Comparison of ENCODE assay signal across 8 mouse cellular contexts in genomic region chr7:126759672-126760390, GRCm38 (mm10). TPM values are rescaled to one million over a fixed set of nuclear protein-coding genes. Genes with fewer than 3 reads are reported as not detected.
A peak's percentile ranks its signal among the peaks of the same experiment; 100 is the strongest.
DNase-seq lines count a peak whose midpoint lies in the region; ATAC-seq and TF ChIP-seq lines count a peak whose summit lies in the region.

No protein-coding gene starts in this region.

- DNase-seq in heart, postnatal 10 days, result no peak
- no peak for DNase-seq in heart, postnatal 0 days (ENCODE audit: low spot score)
- no peak for DNase-seq in midbrain, embryonic 10.5 days (ENCODE audit: low spot score)
- no peak for DNase-seq in right cerebral cortex, adult 2 months (ENCODE audit: low spot score in 2 of 2)
- DNase-seq in layer of hippocampus, postnatal 25 days (ENCODE audit: extremely low spot score in 1 of 2, low spot score in 1 of 2), result no peak
- DNase-seq in frontal cortex, postnatal 36 days (ENCODE audit: low spot score in 2 of 2), result no peak

- peak overlapping the region; percentile 93 for H3K9ac ChIP-seq in heart, embryonic 15.5 days
- peak overlapping the region; percentile 87 for H3K9ac ChIP-seq in heart, postnatal 0 days (replicated peaks; ENCODE audit: low read depth, low read length)

- no peak for TF ChIP-seq CTCF in heart, postnatal 0 days (IDR thresholded peaks at IDR 0.05; ENCODE audit: low read depth)

- peak overlapping the region; percentile 90 for H3K4me2 ChIP-seq in heart, embryonic 15.5 days
- peak overlapping the region; percentile 91 for H3K4me2 ChIP-seq in heart, postnatal 0 days (ENCODE audit: low read depth, low read length)

- no peak for TF ChIP-seq EP300 in heart, postnatal 0 days (IDR thresholded peaks at IDR 0.05; ENCODE audit: low read depth)

- H3K27ac ChIP-seq in heart, embryonic 15.5 days, result peak overlapping the region; percentile 94
- peak overlapping the region; percentile 92 for H3K27ac ChIP-seq in brown adipose tissue, adult 24 weeks (replicated peaks; ENCODE audit: low read depth, low read length)
- H3K27ac ChIP-seq in heart, postnatal 0 days (ENCODE audit: low read depth), result peak overlapping the region; percentile 94
- H3K27ac ChIP-seq in midbrain, embryonic 10.5 days (replicated peaks), result peak overlapping the region; percentile 95

- intact Hi-C loops in heart, postnatal 10 days (cut with DNase I), result loop anchor here (2.0 kb wide), 2 partner anchors 17 to 33 kb away; partner anchors contain the start of genes Ppp4c and Ypel3

- no peaks in the 10 kb centered on the region for H3K9me3 ChIP-seq in heart, embryonic 15.5 days (replicated peaks)
- no peaks in the 10 kb centered on the region for H3K9me3 ChIP-seq in heart, postnatal 0 days (replicated peaks; ENCODE audit: control insufficient read depth, low read length)
- H3K9me3 ChIP-seq in midbrain, embryonic 10.5 days (replicated peaks), result no peaks in the 10 kb centered on the region

- peaks cover 19% of the 10 kb centered on the region for H3K36me3 ChIP-seq in heart, embryonic 15.5 days
- H3K36me3 ChIP-seq in heart, postnatal 0 days (replicated peaks; ENCODE audit: control insufficient read depth, insufficient read depth, low read length), result peaks cover 21% of the 10 kb centered on the region
- peaks cover 36% of the 10 kb centered on the region for H3K36me3 ChIP-seq in midbrain, embryonic 10.5 days

- peak; percentile 20 for ATAC-seq in heart, embryonic 15.5 days (replicated peaks; ENCODE audit: insufficient number of reproducible peaks, insufficient read depth, low FRiP score, low read depth)
- ATAC-seq in heart, postnatal 0 days (ENCODE audit: insufficient read depth, low read depth), result peak; percentile 15

- peak overlapping the region; percentile 83 for H3K4me3 ChIP-seq in heart, embryonic 15.5 days
- H3K4me3 ChIP-seq in brown adipose tissue, adult 24 weeks (ENCODE audit: insufficient read depth, low read depth, low read length), result peak overlapping the region; percentile 98
- H3K4me3 ChIP-seq in heart, postnatal 0 days (ENCODE audit: low read depth, low read length), result peak overlapping the region; percentile 82
- H3K4me3 ChIP-seq in midbrain, embryonic 10.5 days, result peak overlapping the region; percentile 80

- H3K27me3 ChIP-seq in heart, embryonic 15.5 days, result no peaks in the 10 kb centered on the region
- H3K27me3 ChIP-seq in heart, postnatal 0 days (ENCODE audit: control insufficient read depth, insufficient read depth, low read length), result no peaks in the 10 kb centered on the region
- H3K27me3 ChIP-seq in midbrain, embryonic 10.5 days (ENCODE audit: low read depth, poor library complexity, severe bottlenecking), result no peaks in the 10 kb centered on the region

- H3K4me1 ChIP-seq in heart, embryonic 15.5 days (replicated peaks), result peaks cover 40% of the 10 kb centered on the region
- peaks cover 17% of the 10 kb centered on the region for H3K4me1 ChIP-seq in brown adipose tissue, adult 24 weeks (ENCODE audit: control insufficient read depth, insufficient read depth, insufficient read length, low read length)
- peaks cover 13% of the 10 kb centered on the region; the same call in 1 of the 2 replicates for H3K4me1 ChIP-seq in heart, postnatal 0 days (ENCODE audit: control insufficient read depth, insufficient read depth)
- H3K4me1 ChIP-seq in midbrain, embryonic 10.5 days, result peaks cover 42% of the 10 kb centered on the region

- 2% methylated on average over 21 of the region's 24 CpGs for WGBS in heart, embryonic 15.5 days
- WGBS in heart, postnatal 0 days, result 2% methylated on average over 22 of the region's 24 CpGs
- under 1% methylated on average over 23 of the region's 24 CpGs for WGBS in midbrain, embryonic 10.5 days

RNA-seq across cellular contexts. Expression of gene Mapk3, which starts 0.4 kb away (rescaled TPM):
- 51.0 and 66.8 TPM in 2 replicates for polyA plus RNA-seq in heart, embryonic 15.5 days (2015; fragmentation: Nextera tagmentation; extraction: Ambion mirVana)
- total RNA-seq in heart, postnatal 10 days (2021), result 100 to 1,000 TPM in 1 of 2 experiments, 10 to 100 TPM in 1; 97.7 to 103 TPM
- polyA plus RNA-seq in brown adipose tissue, adult 24 weeks (2012; ENCODE audit: insufficient read depth, insufficient read length, missing spikeins), result 68.9 and 90.6 TPM in 2 replicates
- total RNA-seq in heart, postnatal 0 days (2014; rRNA removed; ENCODE audit: low replicate concordance), result 59.2 and 69.4 TPM in 2 replicates
- polyA plus RNA-seq in heart, postnatal 0 days (2015; fragmentation: Nextera tagmentation; extraction: Ambion mirVana), result 51.9 and 53.0 TPM in 2 replicates
- 53.8 and 54.9 TPM in 2 replicates for polyA plus RNA-seq in midbrain, embryonic 10.5 days (2016; fragmentation: Nextera tagmentation; extraction: Ambion mirVana)
- 100 to 1,000 TPM; 147 to 168 TPM for total RNA-seq in layer of hippocampus, postnatal 25 days (2021)

RNA-seq across cellular contexts. Expression of gene Gdpd3, which starts 6.3 kb away (rescaled TPM):
- 1.2 and 1.3 TPM in 2 replicates for polyA plus RNA-seq in heart, embryonic 15.5 days (2015; fragmentation: Nextera tagmentation; extraction: Ambion mirVana)
- total RNA-seq in heart, postnatal 10 days (2021), result 1 to 10 TPM; 3.6 to 4.6 TPM
- not detected in 2 replicates for polyA plus RNA-seq in brown adipose tissue, adult 24 weeks (2012; ENCODE audit: insufficient read depth, insufficient read length, missing spikeins)
- 7.3 and 7.9 TPM in 2 replicates for total RNA-seq in heart, postnatal 0 days (2014; rRNA removed; ENCODE audit: low replicate concordance)
- 0.69 and 0.77 TPM in 2 replicates for polyA plus RNA-seq in heart, postnatal 0 days (2015; fragmentation: Nextera tagmentation; extraction: Ambion mirVana)
- polyA plus RNA-seq in midbrain, embryonic 10.5 days (2016; fragmentation: Nextera tagmentation; extraction: Ambion mirVana), result 0.68 and 1.1 TPM in 2 replicates
- total RNA-seq in layer of hippocampus, postnatal 25 days (2021), result 1 to 10 TPM; 1.7 to 4.3 TPM

RNA-seq across cellular contexts. Expression of gene Ypel3, which starts 16.9 kb away (rescaled TPM):
- 78.1 and 90.5 TPM in 2 replicates for polyA plus RNA-seq in heart, embryonic 15.5 days (2015; fragmentation: Nextera tagmentation; extraction: Ambion mirVana)
- total RNA-seq in heart, postnatal 10 days (2021), result 10 to 100 TPM; 61.9 to 71.7 TPM
- polyA plus RNA-seq in brown adipose tissue, adult 24 weeks (2012; ENCODE audit: insufficient read depth, insufficient read length, missing spikeins), result 156 and 157 TPM in 2 replicates
- total RNA-seq in heart, postnatal 0 days (2014; rRNA removed; ENCODE audit: low replicate concordance), result 88.9 and 146 TPM in 2 replicates
- 84.1 and 111 TPM in 2 replicates for polyA plus RNA-seq in heart, postnatal 0 days (2015; fragmentation: Nextera tagmentation; extraction: Ambion mirVana)
- 41.0 and 60.5 TPM in 2 replicates for polyA plus RNA-seq in midbrain, embryonic 10.5 days (2016; fragmentation: Nextera tagmentation; extraction: Ambion mirVana)
- 100 to 1,000 TPM; 268 to 293 TPM for total RNA-seq in layer of hippocampus, postnatal 25 days (2021)

RNA-seq across cellular contexts. Expression of gene Tbx6, which starts 21.5 kb away (rescaled TPM):
- 0.34 and 0.41 TPM in 2 replicates for polyA plus RNA-seq in heart, embryonic 15.5 days (2015; fragmentation: Nextera tagmentation; extraction: Ambion mirVana)
- under 1 TPM; 0.29 to 0.35 TPM for total RNA-seq in heart, postnatal 10 days (2021)
- not detected in 2 replicates for polyA plus RNA-seq in brown adipose tissue, adult 24 weeks (2012; ENCODE audit: insufficient read depth, insufficient read length, missing spikeins)
- 0.23 and 1.3 TPM in 2 replicates for total RNA-seq in heart, postnatal 0 days (2014; rRNA removed; ENCODE audit: low replicate concordance)
- 0.07 TPM in 1 of 2 replicates, not detected in the other for polyA plus RNA-seq in heart, postnatal 0 days (2015; fragmentation: Nextera tagmentation; extraction: Ambion mirVana)
- polyA plus RNA-seq in midbrain, embryonic 10.5 days (2016; fragmentation: Nextera tagmentation; extraction: Ambion mirVana), result 0.42 and 0.64 TPM in 2 replicates
- total RNA-seq in layer of hippocampus, postnatal 25 days (2021), result under 1 TPM; 0.39 to 0.82 TPM

RNA-seq across cellular contexts. Expression of gene Ppp4c, which starts 32.5 kb away (rescaled TPM):
- 120 and 149 TPM in 2 replicates for polyA plus RNA-seq in heart, embryonic 15.5 days (2015; fragmentation: Nextera tagmentation; extraction: Ambion mirVana)
- total RNA-seq in heart, postnatal 10 days (2021), result 10 to 100 TPM; 53.2 to 58.2 TPM
- 46.4 and 53.3 TPM in 2 replicates for polyA plus RNA-seq in brown adipose tissue, adult 24 weeks (2012; ENCODE audit: insufficient read depth, insufficient read length, missing spikeins)
- 93.7 and 118 TPM in 2 replicates for total RNA-seq in heart, postnatal 0 days (2014; rRNA removed; ENCODE audit: low replicate concordance)
- polyA plus RNA-seq in heart, postnatal 0 days (2015; fragmentation: Nextera tagmentation; extraction: Ambion mirVana), result 75.8 and 77.4 TPM in 2 replicates
- 376 and 407 TPM in 2 replicates for polyA plus RNA-seq in midbrain, embryonic 10.5 days (2016; fragmentation: Nextera tagmentation; extraction: Ambion mirVana)
- total RNA-seq in layer of hippocampus, postnatal 25 days (2021), result 10 to 100 TPM; 53.3 to 55.0 TPM
